Mouse (Mus musculus): ENCODE measurements around the gene Kctd13.
"Not testable (repeated sequence)": the region's sequence is repeated elsewhere in the genome, so short reads cannot be mapped to it uniquely, and the experiment has no call there.

The Kctd13 gene

GRCm38 (mm10) chr7:126928384-126929037 is at the start of gene Kctd13:
Gene Kctd13 (plus strand): TSS chr7:126928879.
- peak; percentile 89 to 96 for DNase-seq (ENCODE audit: low spot score in 2 of 2)

DNA sequence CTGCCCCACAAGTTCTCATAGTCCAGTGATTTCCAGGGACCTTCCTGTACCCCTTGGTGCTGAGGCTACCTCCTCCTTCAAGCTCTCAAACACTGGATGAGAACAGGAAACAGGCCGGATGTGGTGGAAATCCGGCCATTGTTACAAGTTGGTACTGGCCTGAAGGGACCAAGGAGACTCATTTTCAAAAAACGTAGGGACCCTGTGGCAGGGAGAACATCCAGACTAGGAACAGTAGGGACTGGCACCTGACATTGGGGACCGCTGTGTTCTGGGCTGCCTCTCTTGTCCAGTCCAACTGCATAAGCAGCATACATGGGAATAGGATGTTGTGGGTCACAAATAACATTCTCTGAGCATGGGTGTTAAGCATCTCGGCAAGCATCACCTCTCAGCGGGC is 47.6 kb upstream of the Kctd13 start:
- no peak for DNase-seq (ENCODE audit: low spot score in 2 of 2)

GRCm38 (mm10) chr7:126883731-126884181 is 44.9 kb upstream of the Kctd13 start:
- DNase-seq (ENCODE audit: low spot score in 2 of 2) = peak; percentile 38 to 54

DNA sequence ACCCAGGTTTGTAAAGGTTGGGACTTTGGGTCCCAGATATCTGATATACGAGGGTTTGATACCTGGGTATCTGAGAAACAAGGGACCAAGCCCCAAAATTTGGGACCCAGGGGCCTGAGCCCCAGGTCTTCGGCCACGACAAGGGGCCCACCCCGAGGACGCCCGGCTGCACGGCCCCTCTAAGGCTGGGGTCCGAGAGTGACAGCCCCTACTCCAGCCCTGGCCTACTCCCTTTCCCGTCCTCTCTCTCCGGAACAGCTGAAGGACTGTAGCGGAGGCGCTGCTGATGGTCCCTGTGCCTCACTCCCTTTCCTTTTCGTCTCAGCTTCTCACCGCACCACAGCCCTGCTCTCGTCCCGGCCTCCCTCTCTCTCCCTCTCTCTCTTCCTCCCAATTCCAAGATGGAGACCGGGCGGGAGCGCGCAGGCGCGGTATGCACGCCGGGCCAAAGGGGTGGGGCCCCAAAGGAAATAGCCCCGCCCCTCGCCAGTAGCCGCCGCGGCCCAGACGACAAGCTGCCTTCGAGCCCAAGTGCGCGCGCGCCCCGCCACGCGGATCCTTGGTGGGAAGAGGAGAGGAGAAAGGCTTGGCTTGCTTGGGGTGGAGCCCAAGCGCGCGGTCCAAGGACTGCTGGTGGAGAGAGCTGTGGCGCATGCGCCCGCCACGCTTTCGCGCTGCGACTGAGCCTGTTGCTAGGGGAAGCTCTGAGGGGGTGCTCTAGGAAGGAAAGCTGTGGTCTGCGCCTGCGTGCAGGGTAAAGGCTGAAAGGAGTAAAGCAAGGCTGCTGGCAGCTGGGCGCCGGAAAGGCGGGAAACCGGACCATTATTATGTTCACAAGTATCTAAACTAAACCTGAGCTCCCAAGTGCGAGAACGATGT is 44.2 kb upstream of the Kctd13 start, which contains the start of gene Taok2:
Gene Taok2, minus strand, starts transcription at position 418 of the 879 bp plus-strand sequence.
- peak; percentile 96 to 97 for DNase-seq (ENCODE audit: low spot score in 2 of 2)

DNA sequence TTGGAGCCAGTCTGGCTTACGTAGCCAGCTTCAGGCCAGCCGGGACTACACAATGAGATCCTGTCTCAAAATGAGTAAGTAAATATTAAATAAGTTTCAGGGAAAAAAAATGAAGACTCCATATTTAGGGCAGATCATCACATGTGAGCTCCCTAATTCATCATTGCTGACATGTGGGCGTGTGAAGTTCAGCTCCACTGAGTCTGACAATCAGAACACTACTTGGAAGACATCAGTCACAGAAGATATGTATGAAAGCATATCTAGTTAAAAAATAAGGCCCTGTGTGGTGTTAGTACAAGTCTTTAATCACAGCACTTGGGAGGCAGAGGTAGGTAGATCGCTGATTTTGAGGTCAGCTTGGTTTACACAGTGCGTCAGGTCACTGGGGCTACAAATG is 41.4 kb upstream of the Kctd13 start:
- no peak for DNase-seq (ENCODE audit: low spot score in 2 of 2)

- no peak for DNase-seq (ENCODE audit: low spot score in 2 of 2)
These were observed 39.8 kb upstream of the Kctd13 start for GRCm38 (mm10) chr7:126888852-126889251.

DNA sequence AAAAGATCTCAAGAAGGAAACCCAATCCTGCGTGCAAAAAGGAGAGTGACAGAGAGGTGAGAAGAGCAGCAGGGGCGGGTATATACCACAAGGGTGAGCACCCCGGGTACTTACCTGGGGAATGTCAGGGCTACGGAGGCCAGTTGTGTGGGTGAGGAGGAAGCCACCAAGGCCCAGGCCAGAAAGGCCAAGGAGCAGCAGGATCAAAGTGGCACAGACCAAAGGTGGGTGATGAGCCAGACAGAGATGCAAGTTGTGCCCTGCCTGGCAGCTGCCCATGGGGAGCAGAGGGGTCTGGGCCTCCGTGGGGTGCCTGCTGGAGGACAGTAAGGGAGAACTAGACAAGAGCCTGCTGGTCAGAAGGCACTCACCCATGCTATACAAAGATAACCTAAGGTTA is 31.8 kb upstream of the Kctd13 start:
- peak; percentile 19 to 28 for DNase-seq (ENCODE audit: low spot score in 2 of 2)

DNA sequence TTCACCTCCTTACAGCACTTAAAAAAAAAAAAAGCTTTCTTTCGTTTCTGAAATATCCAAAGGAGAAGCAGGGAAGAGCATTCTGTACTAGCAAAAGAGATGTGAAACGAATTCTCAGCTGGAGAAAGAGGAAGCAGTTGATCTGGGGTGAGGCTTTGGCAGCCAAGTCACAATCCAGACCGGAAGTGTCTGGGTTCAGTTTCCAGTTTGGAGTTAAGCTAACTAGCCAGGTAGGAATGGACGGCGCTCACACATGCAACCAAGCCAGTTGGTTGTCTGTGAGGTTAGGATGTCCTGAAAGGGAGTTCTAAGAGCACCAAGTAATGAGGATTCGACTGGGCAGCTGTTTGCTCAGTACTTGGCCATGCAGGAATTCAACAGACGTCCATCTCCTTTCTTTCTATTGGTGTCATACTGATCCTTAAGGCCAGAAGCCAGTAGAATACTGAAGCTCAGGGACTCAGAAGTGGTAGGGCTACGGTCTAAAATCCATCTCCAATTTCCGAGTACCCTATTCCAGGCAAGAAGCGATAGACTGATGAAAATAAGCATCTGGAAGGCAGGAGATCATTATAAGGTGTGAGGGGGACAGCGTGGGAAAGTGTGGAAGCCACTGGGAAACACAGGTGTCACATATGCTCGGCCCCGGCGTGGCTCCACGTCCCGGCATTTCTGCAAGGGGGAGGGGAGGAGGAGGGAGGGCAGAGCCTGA is 31.1 kb upstream of the Kctd13 start:
- DNase-seq (ENCODE audit: low spot score in 2 of 2) = peak; percentile 43 to 46

DNA sequence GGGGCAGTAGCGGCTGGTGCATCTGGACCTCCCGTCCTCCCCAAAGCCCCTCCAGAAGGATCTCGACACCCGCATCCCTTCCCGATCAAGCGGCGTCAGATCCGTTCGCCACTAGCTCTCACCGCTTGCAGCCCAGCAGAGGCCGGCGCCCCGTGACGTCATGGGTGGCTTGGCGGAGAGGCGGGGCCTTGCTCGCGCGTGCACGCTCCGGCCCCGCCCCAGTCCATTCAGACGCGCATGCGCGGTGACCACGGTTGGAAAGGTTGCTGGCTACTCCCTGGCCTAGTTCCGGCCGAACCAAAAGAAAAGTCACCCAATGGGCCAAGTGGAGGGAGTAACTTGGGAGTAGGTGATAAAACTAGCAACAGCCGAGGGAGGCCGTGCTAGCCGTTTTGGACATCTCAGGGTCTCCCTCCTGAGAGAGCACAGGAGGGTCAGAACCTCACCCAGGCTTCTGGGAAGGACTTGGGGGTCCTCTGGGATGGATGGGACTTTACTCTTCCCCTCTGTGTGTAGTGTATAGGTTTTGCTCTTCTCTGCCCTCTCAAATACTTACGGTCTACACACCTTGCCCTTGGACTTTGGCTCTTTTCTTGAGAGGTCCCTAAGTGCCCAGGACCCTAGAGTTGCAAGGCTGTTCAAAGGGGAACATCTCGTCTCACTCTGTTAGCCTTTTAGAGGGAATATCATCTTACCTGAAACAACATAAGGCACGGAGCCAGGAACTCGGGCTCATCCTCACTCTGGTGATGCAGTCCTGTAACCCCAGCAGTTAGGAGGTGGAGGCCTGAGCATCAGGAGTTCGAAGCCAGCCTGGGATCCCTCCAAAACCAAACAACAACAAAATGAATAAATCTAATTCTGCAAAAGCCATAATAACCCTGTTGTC is 30.3 kb upstream of the Kctd13 start:
- DNase-seq (ENCODE audit: low spot score in 2 of 2) = peak; percentile 98 to 99

DNA sequence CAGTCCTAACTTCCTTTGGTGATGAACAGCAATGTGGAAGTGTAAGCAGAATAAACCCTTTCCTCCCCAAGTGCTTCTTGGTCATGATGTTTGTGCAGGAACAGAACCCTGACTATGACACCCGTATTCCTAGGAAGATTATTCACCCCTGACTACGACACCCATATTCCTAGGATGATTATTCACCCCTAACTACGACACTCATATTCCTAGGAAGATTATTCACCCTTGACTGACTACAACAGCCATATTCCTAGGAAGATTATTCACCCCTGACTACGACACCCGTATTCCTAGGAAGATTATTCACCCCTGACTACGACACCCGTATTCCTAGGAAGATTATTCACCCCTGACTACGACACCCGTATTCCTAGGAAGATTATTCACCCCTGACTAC is 28.9 kb upstream of the Kctd13 start:
- DNase-seq (ENCODE audit: low spot score in 2 of 2) = not testable (repeated sequence)

DNA sequence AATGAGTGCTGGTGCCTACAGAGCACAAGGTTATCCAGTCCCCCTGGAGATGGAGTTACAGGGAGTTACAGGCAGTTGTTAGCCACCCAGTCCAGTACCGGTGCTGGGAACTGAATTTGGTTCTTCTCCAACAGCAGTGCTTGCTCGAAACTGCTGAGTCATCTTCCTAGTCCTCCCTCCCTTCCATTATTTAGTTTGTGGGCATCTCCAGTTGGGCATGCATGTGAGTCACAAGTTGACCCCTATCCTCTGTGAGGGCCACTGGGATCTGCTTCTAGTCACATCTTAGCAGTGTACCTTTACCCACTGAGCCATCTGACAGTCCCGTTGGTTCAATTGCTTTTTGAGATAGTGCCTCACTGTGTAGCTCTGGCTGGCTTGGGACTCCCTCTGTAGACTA is 23.1 kb upstream of the Kctd13 start:
- DNase-seq (ENCODE audit: low spot score in 2 of 2) = no peak

GRCm38 (mm10) chr7:126914844-126915243 is 13.8 kb upstream of the Kctd13 start:
- DNase-seq (ENCODE audit: low spot score in 2 of 2) = no peak

DNA sequence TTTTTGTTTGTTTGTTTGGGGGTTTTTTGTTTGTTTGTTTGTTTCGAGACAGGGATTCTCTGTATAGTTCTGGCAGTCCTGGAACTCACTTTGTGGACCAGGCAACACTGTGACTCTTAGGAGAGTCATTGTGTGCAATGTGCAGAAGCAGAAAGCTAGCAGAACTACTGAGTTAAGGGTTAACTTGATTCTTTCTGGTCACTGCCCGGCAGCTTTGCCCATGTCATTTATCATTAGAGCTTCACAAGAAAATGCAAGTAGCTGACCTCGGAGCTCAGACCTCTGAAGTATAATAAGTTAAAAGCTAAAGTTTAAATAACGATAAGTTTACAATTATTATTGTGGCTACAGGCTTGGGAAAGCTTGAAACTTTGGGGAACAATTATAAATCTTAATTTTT is 10.3 kb upstream of the Kctd13 start:
- DNase-seq (ENCODE audit: low spot score in 2 of 2) = not testable (repeated sequence)

DNA sequence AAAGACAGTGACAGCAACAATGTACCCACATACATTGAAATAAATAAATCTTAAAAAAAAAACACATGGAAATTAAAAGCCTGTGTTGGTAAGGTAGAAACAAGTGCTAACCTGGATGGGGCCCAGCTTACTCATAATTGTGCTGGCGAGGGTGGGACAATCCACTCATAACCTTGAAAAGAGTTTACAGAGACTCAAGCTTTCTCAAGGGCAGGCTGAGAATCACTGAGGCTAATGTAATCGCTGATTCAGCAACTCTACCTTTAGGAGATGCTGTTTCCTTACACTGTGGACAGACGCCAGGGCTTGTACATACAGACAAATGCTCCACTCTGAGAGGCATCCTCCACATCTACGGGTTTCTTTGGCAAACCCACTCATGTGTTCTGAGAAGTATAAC is 8.7 kb upstream of the Kctd13 start:
- no peak for DNase-seq (ENCODE audit: low spot score in 2 of 2)

- no peak for DNase-seq (ENCODE audit: low spot score in 2 of 2)
These were observed 7.1 kb upstream of the Kctd13 start for GRCm38 (mm10) chr7:126921563-126921962.

DNA sequence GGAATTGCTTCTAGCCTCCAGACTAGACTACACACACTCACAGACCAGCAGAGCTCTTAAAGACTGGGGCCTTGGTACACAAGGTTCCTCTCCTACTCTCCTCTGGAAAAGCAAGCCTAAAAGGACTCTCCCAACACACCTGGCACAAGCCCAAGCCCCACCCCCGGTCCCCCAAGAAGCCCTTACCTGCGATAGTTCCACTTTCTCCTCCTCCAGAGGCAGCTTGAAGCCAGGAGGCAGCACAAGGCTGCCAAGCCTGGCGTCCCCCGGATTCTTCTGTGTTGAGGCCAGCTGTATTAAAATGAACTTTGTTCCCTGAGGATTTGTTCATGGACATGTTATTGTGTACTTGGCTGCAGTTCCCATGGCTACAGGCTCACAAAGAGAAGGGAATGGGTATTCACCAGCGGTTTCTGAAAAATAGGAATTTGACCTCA is 6.0 kb upstream of the Kctd13 start, which contains the start of gene Tmem219:
Gene Tmem219, minus strand, starts transcription at position 294 of the 437 bp plus-strand sequence.
- no peak for DNase-seq (ENCODE audit: low spot score in 2 of 2)

GRCm38 (mm10) chr7:126923999-126924398 is 4.7 kb upstream of the Kctd13 start:
- DNase-seq (ENCODE audit: low spot score in 2 of 2) = no peak

GRCm38 (mm10) chr7:126926299-126926698 is 2.4 kb upstream of the Kctd13 start:
- no peak for DNase-seq (ENCODE audit: low spot score in 2 of 2)

GRCm38 (mm10) chr7:126929046-126929445 is 367 bp downstream of the Kctd13 start:
- peak in 1 of 2 experiments; percentile 50 for DNase-seq (ENCODE audit: low spot score in 2 of 2)

- DNase-seq (ENCODE audit: low spot score in 2 of 2) = no peak
These were observed 4.0 kb downstream of the Kctd13 start for GRCm38 (mm10) chr7:126932652-126933051.

GRCm38 (mm10) chr7:126941171-126941570 is 12.5 kb downstream of the Kctd13 start:
- no peak for DNase-seq (ENCODE audit: low spot score in 2 of 2)
